Mouse (Mus musculus) bone marrow, adult 2 months (tissue): ENCODE results near the gene 1700069L16Rik. TPM values are rescaled to one million over a fixed set of nuclear protein-coding genes. Genes with fewer than 3 reads are reported as not detected.
A peak's percentile ranks its signal among the peaks of the same experiment; 100 is the strongest.

Source experiments
- H3K27ac ChIP-seq: fragments of 200-500 bp; 2 replicates; pipeline ENCODE4 v1.5.1; 2012; ENCODE audit warnings: low read depth, mild to moderate bottlenecking, control low read depth, inconsistent platforms, low read length; ENCODE audit not compliant: control insufficient read depth, poor library complexity, insufficient read depth
- H3K4me1 ChIP-seq: fragments of 200-500 bp; 2 replicates; pipeline ENCODE4 v1.6.1; 2011; ENCODE audit warnings: low read length; ENCODE audit not compliant: control insufficient read depth, insufficient read depth
- H3K4me3 ChIP-seq: fragments of 200-500 bp; replicated peaks from 2 replicates; pipeline ENCODE3; 2011; ENCODE audit warnings: mild to moderate bottlenecking, low read depth, low read length, control low read depth; ENCODE audit not compliant: control insufficient read depth
- CTCF ChIP-seq: fragments of 200-500 bp; IDR thresholded peaks from 2 replicates; pipeline ENCODE4 v1.5.1; 2011; ENCODE audit warnings: low read length, control low read depth; ENCODE audit not compliant: control insufficient read depth, insufficient read depth
- POLR2A ChIP-seq: fragments of 200-500 bp; IDR thresholded peaks from 2 replicates; pipeline ENCODE4 v1.6.1; 2011; ENCODE audit warnings: low read depth, mild to moderate bottlenecking, control low read depth, low read length, borderline replicate concordance; ENCODE audit not compliant: control insufficient read depth
- WGBS: fragments of 180-500 bp; shearing (Covaris S2); methylation state at CpG from one replicate; pipeline ENCODE4 v1.1.7; 2018; 5-methylcytosine and 5-hydroxymethylcytosine counted together
- polyA plus RNA-seq: library from polyadenylated mRNA; stranded (reverse); fragments of >200 nt; gene quantifications from 2 replicates; pipeline ENCODE4 v1.2.4, GENCODE M21; 2011; ENCODE audit warnings: low replicate concordance; ENCODE audit not compliant: missing spikeins, insufficient read depth, insufficient read length

Gene 1700069L16Rik
- polyA plus RNA-seq, 1 experiment, result not detected

- 7% methylated on average over 7 of the region's 7 CpGs for WGBS
- Histone ChIP-seq H3K4me3 (no peak overlapping the region), H3K4me1 (peaks cover 4% of the 10 kb centered on the region), H3K27ac (peak overlapping the region; percentile 6; the same call in 1 of the 2 replicates)
- no peak for TF ChIP-seq CTCF
- TF ChIP-seq POLR2A, result no peak
Measured at GRCm38 (mm10) chr5:113672456-113672855, 52.1 kb downstream of the 1700069L16Rik start.

DNA sequence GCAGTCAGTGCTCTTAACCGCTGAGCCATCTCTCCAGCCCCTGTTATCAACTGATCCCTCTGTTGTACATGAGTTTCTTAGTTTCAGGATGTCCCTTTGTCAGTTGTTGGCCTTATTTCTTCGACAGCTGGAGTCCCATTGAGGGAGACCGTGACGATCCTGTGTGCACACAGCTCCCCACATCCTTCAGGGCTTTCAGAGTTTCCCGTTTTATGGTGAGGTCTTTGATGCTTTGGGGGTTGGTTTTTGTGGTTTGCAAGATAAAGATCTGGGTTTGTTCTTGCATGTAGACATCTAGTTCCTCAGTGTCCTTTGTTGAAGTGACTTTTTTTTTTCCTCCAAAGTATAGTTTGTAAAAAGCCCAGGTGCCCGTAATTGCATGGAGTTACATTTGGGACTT lies 54.0 kb downstream of the 1700069L16Rik start:
- Histone ChIP-seq H3K27ac (no peak overlapping the region), H3K4me1 (peaks cover 4% of the 10 kb centered on the region), H3K4me3 (no peak overlapping the region)
- TF ChIP-seq POLR2A (no peak), CTCF (no peak)
- WGBS, result 2% methylated on average over 6 of the region's 6 CpGs

DNA sequence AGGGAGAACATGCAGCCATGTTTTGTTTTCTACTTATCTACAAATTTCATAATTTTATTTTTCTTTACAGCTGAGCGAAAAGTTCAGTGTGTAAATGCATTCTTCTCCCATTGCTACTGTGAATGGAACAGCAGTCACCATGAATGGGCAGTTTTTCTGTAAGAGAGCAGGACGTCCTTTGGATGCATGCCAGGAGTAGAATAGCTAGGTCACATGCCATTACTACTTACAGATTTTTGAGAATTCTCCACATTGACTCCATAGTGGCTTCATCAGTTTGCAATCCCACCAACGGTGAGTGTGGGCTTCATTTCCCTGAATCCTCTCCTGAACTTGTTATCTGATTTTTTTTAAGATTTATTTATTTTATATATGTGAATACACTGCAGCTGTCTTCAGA lies 54.5 kb downstream of the 1700069L16Rik start:
- H3K4me1 ChIP-seq, result peaks cover 4% of the 10 kb centered on the region
- no peak for TF ChIP-seq CTCF
- no peak for TF ChIP-seq POLR2A
- no peak overlapping the region for H3K27ac ChIP-seq
- WGBS, result 20% methylated on average over 3 of the region's 3 CpGs
- H3K4me3 ChIP-seq, result no peak overlapping the region

DNA sequence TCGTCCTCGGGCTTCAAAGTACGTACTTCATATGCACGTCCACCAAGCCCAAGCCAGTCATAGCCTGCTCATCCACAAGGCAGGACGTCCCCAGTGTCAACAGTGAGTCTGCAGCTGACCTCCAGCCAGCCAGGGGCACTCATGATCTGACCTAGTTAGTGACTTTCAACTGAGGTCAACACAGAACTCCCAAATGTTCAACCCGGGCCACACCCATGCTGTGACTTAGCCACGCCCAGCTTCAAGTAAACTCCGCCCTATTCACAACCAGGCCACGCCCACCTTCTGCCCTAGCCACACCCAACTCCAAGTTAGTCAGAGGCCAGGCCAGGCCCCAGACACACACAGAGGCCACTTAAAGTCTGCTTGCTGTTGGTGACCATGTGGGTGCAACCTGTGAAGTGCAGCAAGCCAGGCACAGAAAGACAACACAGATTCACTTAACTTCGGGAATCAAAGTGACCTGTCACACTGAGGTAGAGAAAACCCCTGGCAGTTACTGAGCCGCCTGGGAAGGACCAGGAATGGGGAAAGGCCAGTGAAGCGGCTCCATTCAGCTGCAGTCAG lies 59.9 kb downstream of the 1700069L16Rik start:
- Histone ChIP-seq H3K4me3 (no peak overlapping the region), H3K4me1 (no peaks in the 10 kb centered on the region; the same call in 1 of the 2 replicates), H3K27ac (no peak overlapping the region)
- WGBS, result 73% methylated on average over 12 of the region's 12 CpGs
- TF ChIP-seq POLR2A (no peak), CTCF (no peak)

DNA sequence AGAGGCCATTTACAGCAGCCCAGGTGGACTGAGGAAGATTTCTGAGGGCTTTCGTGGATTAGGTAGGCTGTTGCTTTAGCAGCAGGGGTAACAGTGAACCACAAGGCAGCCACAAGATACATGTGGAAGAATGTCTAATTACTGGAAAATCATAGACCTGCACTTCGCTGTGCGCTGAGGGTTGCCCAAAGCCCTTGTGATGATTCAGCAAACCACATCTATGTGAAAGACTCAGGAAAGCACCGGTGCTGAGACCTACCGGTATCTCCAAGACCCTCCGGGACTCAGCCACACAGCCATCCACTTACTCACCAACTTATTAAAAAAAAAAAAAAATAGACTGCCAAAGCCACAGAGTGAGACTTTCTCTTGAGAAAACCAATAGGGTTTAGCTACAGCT lies 60.4 kb downstream of the 1700069L16Rik start:
- TF ChIP-seq CTCF (no peak), POLR2A (no peak)
- WGBS, result 4% methylated on average over 6 of the region's 6 CpGs
- H3K27ac ChIP-seq, result no peak overlapping the region

GRCm38 (mm10) chr5:113660872-113661271 lies 63.7 kb downstream of the 1700069L16Rik start:
- TF ChIP-seq POLR2A (no peak), CTCF (no peak)
- H3K4me1 ChIP-seq, result no peaks in the 10 kb centered on the region; the same call in 1 of the 2 replicates
- H3K4me3 ChIP-seq, result no peak overlapping the region
- no peak overlapping the region for H3K27ac ChIP-seq
- 69% methylated on average over 10 of the region's 10 CpGs for WGBS

More for the DNA sequence above, 60.4 kb downstream of the 1700069L16Rik start:
- Histone ChIP-seq H3K4me1 (no peaks in the 10 kb centered on the region; the same call in 1 of the 2 replicates), H3K4me3 (no peak overlapping the region)

DNA sequence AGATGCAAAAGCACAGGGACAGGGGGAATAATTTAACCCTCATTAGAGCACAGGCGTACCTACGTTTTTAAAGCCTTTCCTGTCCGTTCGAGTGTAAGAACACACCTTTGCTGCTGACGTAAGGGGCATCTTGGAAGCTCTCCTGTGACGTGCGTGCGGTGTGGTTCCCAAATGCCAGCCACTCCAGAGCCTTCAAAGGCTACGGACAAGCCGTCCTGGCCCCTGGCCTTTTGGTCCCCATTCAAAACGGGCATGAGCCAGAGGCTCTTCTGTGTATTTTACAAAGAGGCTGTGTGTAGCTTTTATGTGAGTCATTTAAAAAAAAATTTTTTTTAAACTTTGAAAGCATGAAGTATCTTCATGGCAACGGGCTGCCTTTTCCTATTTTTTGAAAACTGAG lies 69.8 kb downstream of the 1700069L16Rik start:
- Histone ChIP-seq H3K4me3 (no peak overlapping the region), H3K27ac (no peak overlapping the region), H3K4me1 (peaks cover 1% of the 10 kb centered on the region; the same call in 1 of the 2 replicates)
- WGBS, result 80% methylated on average over 12 of the region's 12 CpGs
- no peak for TF ChIP-seq POLR2A
- no peak for TF ChIP-seq CTCF

- Histone ChIP-seq H3K4me1 (peaks cover 1% of the 10 kb centered on the region; the same call in 1 of the 2 replicates), H3K4me3 (no peak overlapping the region), H3K27ac (no peak overlapping the region)
- no peak for TF ChIP-seq POLR2A
- TF ChIP-seq CTCF, result no peak
- WGBS, result 63% methylated on average over 11 of the region's 11 CpGs
Measured at GRCm38 (mm10) chr5:113654206-113654605, 70.4 kb downstream of the 1700069L16Rik start.
